Mouse (Mus musculus) embryonic facial prominence, embryonic 14.5 days (tissue): ENCODE results near the gene Iars. TPM values are rescaled to one million over a fixed set of nuclear protein-coding genes. Genes with fewer than 3 reads are reported as not detected.

ENCODE experiments used
- ATAC-seq: fragments of 200-750 bp; cut with Nextera tagmentation; 2 replicates; pipeline ENCODE4 v1.8.0; 2017; ENCODE audit warnings: low read depth, moderate number of reproducible peaks, moderate TSS enrichment
- DNase-seq: peaks from one replicate; pipeline ENCODE4 v3.0.0-alpha.2; 2015; ENCODE audit warnings: low spot score
- H3K27ac ChIP-seq: fragments of 300-500 bp; sonication (generic); replicated peaks from 2 replicates; pipeline ENCODE4 v1.5.1; 2014; ENCODE audit warnings: low read depth, mild to moderate bottlenecking, low read length, moderate library complexity
- H3K27me3 ChIP-seq: fragments of 300-500 bp; sonication (generic); replicated peaks from 2 replicates; pipeline ENCODE4 v1.6.1; 2014; ENCODE audit warnings: low read length; ENCODE audit not compliant: control insufficient read depth, insufficient read depth
- H3K36me3 ChIP-seq: fragments of 300-500 bp; sonication (generic); 2 replicates; pipeline ENCODE4 v1.6.1; 2014; ENCODE audit warnings: low read length, mixed read lengths; ENCODE audit not compliant: control insufficient read depth, insufficient read depth
- H3K4me1 ChIP-seq: fragments of 300-500 bp; sonication (generic); 2 replicates; pipeline ENCODE4 v1.6.1; 2014; ENCODE audit warnings: antibody characterized with exemption, low read length; ENCODE audit not compliant: control insufficient read depth, insufficient read depth
- H3K4me2 ChIP-seq: fragments of 300-500 bp; sonication (generic); 2 replicates; pipeline ENCODE4 v1.6.1; 2014; ENCODE audit warnings: low read depth, mild to moderate bottlenecking, low read length, moderate library complexity, mixed read lengths
- H3K4me3 ChIP-seq: fragments of 300-500 bp; sonication (generic); 2 replicates; pipeline ENCODE4 v1.5.1; 2014; ENCODE audit warnings: low read depth, mild to moderate bottlenecking, low read length
- H3K9ac ChIP-seq: fragments of 300-500 bp; sonication (generic); 2 replicates; pipeline ENCODE4 v1.6.1; 2014; ENCODE audit warnings: low read depth, mild to moderate bottlenecking, low read length, moderate library complexity, mixed read lengths
- H3K9me3 ChIP-seq: fragments of 300-500 bp; sonication (generic); 2 replicates; pipeline ENCODE4 v1.6.1; 2016; ENCODE audit warnings: low read length; ENCODE audit not compliant: control insufficient read depth
- WGBS: fragments of 180-500 bp; shearing (Covaris S2); extraction: QIAGEN DNeasy Blood & Tissue Kit; methylation state at CpG from one replicate; pipeline ENCODE4 v1.1.7; 2014; 5-methylcytosine and 5-hydroxymethylcytosine counted together
- polyA plus RNA-seq: library from polyadenylated mRNA; unstranded; fragments of >200 nt; fragmentation: Nextera tagmentation; extraction: Ambion mirVana; gene quantifications from 2 replicates; pipeline ENCODE4 v1.2.1, GENCODE M21; 2014

Iars gene
- polyA plus RNA-seq, 1 experiment from 2014 or later: 67.0 TPM

DNA sequence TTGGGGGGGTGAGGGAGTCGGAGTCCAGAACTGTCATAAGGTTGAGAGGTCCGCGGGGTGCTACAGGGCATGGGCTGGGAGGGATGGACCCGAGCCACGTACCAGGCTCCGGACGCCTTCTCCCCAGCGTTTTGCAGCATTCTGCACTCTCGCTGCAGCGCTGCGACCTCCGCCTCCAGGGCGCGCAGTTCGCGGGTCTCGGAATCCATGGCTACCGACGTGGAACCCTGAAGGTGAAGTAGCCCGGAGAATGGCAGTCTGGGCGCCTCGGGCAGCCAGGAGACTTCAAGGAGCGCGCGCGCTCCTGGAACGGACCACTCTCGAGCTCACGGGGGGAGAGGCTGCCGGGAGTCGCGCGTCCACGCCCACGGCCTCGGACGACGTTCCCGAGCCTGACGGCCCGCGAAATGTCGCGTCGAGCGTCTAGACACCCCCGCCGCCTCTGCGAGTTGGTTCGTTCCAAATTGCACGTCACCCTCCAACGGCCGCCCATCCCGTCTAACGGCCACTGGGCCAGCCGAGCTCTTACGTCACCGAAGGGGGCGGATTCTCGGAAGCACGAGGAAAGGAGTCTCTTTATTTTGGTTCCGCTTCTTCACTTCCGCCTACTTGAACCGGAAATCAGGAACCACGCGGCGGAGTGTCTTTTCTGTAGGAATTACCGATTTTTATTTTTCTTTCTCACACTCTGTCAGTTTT, 29.3 kb upstream of the Iars start, which contains the start of the genes Cenpp and Nol8:
Gene Cenpp, minus strand, starts transcription at position 305 of the 699 bp plus-strand sequence.
Gene Nol8, plus strand, starts transcription at position 598 of the 699 bp plus-strand sequence.
- Histone ChIP-seq H3K4me2 (peak within 1 kb of the TSS; percentile 89), H3K4me3 (peak within 1 kb of the TSS; percentile 63), H3K4me1 (peaks cover 13% of the 10 kb centered on the region; the same call in 1 of the 2 replicates), H3K9ac (peak within 1 kb of the TSS; percentile 67), H3K9me3 (no peaks in the 10 kb centered on the region), H3K27ac (no peak within 1 kb of the TSS; the same call in 1 of the 2 replicates), H3K27me3 (no peaks in the 10 kb centered on the region), H3K36me3 (0 out of 2 replicates have a peak, but pooled peaks cover 5% of the 10 kb centered on the region)
- DNase-seq (peak; percentile 99), ATAC-seq (peak; percentile 99)
- 0% methylated on average over 35 of the region's 68 CpGs for WGBS

DNA sequence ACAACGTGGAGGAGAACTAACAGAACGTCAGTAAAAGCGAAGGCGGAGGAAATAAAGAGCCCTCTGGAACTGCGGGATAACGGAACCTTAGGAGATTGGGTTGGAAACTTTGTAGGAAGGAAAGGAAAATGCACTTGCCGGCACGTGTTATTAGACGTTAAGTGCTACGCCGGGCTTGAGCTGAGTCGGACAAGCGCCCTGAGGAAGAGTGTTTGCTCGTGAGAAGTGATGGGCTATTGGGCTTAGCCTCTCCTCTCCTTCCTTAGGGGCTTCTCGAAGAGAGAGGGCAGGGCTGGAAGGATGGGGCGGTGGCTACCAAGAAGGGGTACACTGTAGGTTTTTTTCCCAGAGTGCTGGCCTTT, 28.7 kb upstream of the Iars start:
- DNase-seq (peak; percentile 80), ATAC-seq (peak; percentile 78)
- Histone ChIP-seq H3K27ac (no peak overlapping the region), H3K36me3 (0 out of 2 replicates have a peak, but pooled peaks cover 5% of the 10 kb centered on the region), H3K4me1 (peaks cover 13% of the 10 kb centered on the region; the same call in 1 of the 2 replicates), H3K4me2 (peak overlapping the region; percentile 89), H3K4me3 (peak overlapping the region; percentile 63), H3K27me3 (no peaks in the 10 kb centered on the region), H3K9ac (peak overlapping the region; percentile 63), H3K9me3 (no peaks in the 10 kb centered on the region)
- under 1% methylated on average over 16 of the region's 16 CpGs for WGBS

DNA sequence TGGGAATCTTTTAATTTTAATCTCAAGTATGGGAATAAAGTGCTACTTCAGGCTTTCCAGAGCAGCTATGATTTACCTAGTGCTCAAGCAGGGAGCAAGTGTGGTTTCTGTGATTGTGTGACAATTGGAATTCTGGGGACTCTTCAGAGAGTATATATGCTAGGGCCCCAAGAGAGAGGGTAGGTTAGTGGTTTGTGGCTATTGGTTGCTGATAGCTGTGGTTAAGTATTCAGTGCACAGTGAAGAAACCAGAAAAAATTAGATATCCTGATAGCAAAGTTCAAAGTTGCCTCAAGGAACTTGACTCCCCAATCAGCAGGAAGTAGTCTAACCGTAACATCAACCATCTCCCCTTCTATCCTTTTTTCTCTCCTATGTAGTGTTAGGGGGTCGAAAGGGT, 4.1 kb upstream of the Iars start:
- H3K4me1 ChIP-seq: peaks cover 7% of the 10 kb centered on the region; the same call in 1 of the 2 replicates
- ATAC-seq (no peak), DNase-seq (no peak)
- H3K27me3 ChIP-seq: no peaks in the 10 kb centered on the region
- H3K4me3 ChIP-seq: no peak overlapping the region
- H3K9me3 ChIP-seq: no peaks in the 10 kb centered on the region
- no peak overlapping the region for H3K4me2 ChIP-seq
- H3K36me3 ChIP-seq: peaks cover 45% of the 10 kb centered on the region
- no peak overlapping the region for H3K27ac ChIP-seq
- no peak overlapping the region for H3K9ac ChIP-seq
- WGBS: 79% methylated on average over 2 of the region's 2 CpGs

DNA sequence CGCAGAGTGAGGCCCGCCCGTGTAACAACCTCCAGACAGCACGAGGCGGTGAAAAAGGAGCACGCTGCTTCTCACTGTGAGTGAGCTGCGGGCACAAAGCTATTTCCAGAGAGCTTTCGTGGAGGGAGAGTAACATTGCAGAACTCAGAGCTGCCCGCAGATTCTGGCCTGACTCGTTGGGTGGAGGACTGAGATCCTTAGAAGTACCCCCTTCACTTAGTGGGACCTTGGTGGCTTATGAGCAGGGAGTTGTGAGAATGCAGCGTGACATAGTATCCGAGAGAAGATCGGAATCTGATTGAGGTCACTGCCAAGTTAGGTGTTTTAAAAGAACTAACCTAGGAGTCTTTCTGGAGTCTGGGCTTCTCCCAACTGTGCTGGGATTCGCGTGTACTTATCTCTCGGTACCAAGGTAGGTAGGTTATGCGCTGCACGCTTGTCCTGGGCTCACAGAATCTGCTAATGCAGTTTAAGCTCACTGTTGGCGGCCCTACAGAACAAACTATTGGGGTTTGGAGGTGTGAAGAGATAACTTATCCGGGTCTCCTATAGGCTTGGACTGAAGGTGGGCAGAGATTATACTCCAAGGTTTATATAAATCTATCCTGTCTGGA, 440 bp downstream of the Iars start:
- Histone ChIP-seq H3K4me2 (peak overlapping the region; percentile 88), H3K4me1 (peaks cover 13% of the 10 kb centered on the region; the same call in 1 of the 2 replicates), H3K9me3 (no peaks in the 10 kb centered on the region), H3K27ac (peak overlapping the region; percentile 74; the same call in 1 of the 2 replicates), H3K9ac (peak overlapping the region; percentile 86), H3K4me3 (peak overlapping the region; percentile 89), H3K36me3 (0 out of 2 replicates have a peak, but pooled peaks cover 17% of the 10 kb centered on the region), H3K27me3 (no peaks in the 10 kb centered on the region)
- DNase-seq (peak; percentile 0), ATAC-seq (peak; percentile 3; the same call in 1 of the 2 replicates)
- 0% methylated on average over 20 of the region's 20 CpGs for WGBS

DNA sequence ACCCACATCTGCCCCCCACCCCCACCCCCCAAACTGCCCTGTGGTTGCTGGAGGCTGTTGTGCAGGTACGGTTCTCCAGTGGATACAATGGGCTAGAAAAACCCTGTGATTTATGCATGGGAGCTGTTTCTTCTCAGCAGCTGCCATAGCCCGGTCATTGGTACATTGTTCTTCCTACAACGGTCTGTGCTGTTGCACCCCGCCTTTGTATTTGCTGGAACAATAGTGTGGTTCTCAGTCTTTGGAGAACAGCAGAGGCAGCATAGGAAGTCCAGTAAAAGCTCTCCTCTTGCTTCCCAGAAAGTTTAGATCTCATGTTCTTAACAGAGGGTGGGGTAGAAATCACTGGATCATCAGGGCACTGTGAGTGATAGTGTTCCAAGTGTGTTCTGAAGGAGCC, 2.4 kb downstream of the Iars start:
- ATAC-seq: no peak
- 83% methylated on average over 4 of the region's 4 CpGs for WGBS

DNA sequence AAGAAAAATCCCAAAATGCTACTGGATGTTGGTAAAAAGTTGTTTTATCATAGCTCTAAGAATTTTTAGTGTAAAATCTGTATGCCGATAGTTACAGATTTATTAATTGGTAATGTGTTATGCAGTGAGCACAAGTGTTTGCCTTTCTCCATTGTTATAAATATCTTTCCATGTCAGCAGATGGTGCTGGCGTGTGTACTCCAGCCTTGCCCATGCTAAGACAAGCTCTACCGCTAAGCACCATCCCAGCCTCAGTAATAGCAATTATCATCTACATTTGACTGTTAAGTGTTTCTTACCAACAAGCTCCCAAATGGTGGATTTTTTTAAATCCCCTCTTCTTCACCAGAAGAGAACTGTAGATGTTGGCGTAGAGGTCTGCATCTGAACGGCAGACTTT, 9.2 kb downstream of the Iars start:
- H3K4me1 ChIP-seq: no peaks in the 10 kb centered on the region
- no peak for ATAC-seq

More for the DNA sequence above, 2.4 kb downstream of the Iars start:
- no peaks in the 10 kb centered on the region for H3K27me3 ChIP-seq
- peaks cover 13% of the 10 kb centered on the region; the same call in 1 of the 2 replicates for H3K4me1 ChIP-seq
- DNase-seq: no peak
- peaks cover 20% of the 10 kb centered on the region for H3K36me3 ChIP-seq
- no peak overlapping the region for H3K27ac ChIP-seq
- H3K4me2 ChIP-seq: no peak overlapping the region
- no peak overlapping the region for H3K4me3 ChIP-seq
- H3K9me3 ChIP-seq: no peaks in the 10 kb centered on the region
- H3K9ac ChIP-seq: no peak overlapping the region

DNA sequence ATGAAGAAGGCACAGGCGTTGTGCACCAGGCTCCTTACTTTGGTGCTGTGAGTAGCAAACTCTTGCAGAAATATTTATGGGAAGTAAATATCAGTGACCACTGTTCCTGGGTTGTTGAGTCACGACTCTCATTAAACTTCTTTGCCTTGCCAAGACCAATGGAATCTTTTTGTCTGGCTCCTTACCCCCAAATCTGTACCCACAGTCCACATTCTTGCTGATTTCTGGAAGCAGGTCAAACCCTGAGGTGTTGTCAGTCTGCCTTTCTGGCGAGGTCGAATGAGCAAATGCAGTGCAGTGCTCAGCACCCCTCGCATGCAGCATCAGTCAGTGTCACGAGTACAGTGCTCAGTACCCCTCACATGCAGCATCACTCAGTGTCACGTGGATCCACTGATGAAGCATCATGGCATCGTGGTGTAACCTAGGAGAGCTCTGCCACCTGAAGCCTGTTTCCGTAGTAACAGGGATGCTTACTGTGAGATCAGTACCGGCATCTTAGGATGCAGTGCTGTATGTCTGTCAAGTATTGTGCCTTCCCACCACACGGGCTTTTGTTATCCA, 21.4 kb downstream of the Iars start:
- H3K4me1 ChIP-seq: no peaks in the 10 kb centered on the region
- no peaks in the 10 kb centered on the region for H3K9me3 ChIP-seq
- H3K27me3 ChIP-seq: no peaks in the 10 kb centered on the region
- H3K27ac ChIP-seq: no peak overlapping the region
- H3K4me3 ChIP-seq: no peak overlapping the region
- no peak overlapping the region for H3K9ac ChIP-seq
- ATAC-seq: no peak
- no peak for DNase-seq
- peaks cover 77% of the 10 kb centered on the region for H3K36me3 ChIP-seq
- WGBS: 92% methylated on average over 11 of the region's 11 CpGs
- H3K4me2 ChIP-seq: no peak overlapping the region

More for the DNA sequence above, 9.2 kb downstream of the Iars start:
- DNase-seq: no peak
- Histone ChIP-seq H3K9ac (no peak overlapping the region), H3K4me3 (no peak overlapping the region), H3K27ac (no peak overlapping the region), H3K27me3 (no peaks in the 10 kb centered on the region), H3K4me2 (no peak overlapping the region), H3K9me3 (no peaks in the 10 kb centered on the region), H3K36me3 (peaks cover 63% of the 10 kb centered on the region)
- WGBS: 96% methylated on average over 5 of the region's 5 CpGs

DNA sequence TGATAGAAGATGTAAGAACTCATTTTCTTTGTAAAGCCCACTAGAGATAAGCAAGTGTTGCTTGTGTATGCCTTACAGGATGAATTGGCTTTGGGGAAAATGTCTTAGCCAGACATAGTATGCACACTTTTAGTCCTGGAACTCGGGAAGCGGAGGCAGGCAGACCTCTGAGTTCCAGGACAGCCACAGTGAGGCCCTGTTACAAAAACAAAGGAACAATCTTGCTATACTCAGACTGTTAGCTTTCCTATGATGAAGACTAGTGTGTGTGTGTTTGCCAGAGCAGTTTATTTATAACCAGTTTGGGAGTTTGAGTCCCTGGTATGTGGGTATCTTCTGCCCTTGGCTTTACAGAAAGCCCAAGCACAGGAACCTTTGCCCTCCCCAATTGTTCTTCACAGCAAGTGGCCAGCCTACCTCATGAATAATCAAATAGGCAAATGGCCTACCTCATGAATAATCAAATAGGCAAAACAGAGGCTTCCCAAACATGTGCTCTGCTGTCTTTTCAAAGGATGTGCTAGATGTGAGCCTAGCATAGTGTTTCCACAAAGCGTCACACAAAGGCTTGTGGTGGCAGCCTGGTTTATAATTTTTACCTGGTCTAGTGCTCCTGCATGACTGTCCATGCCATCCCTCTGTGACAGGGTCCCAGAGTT, 24.3 kb downstream of the Iars start:
- peaks cover 93% of the 10 kb centered on the region for H3K36me3 ChIP-seq
- no peak overlapping the region for H3K4me3 ChIP-seq
- H3K9me3 ChIP-seq: no peaks in the 10 kb centered on the region
- H3K9ac ChIP-seq: no peak overlapping the region
- ATAC-seq: no peak
- H3K27me3 ChIP-seq: no peaks in the 10 kb centered on the region
- 82% methylated on average over 3 of the region's 3 CpGs for WGBS
- no peak overlapping the region for H3K4me2 ChIP-seq
- DNase-seq: no peak
- H3K27ac ChIP-seq: no peak overlapping the region
- no peaks in the 10 kb centered on the region for H3K4me1 ChIP-seq
